Mouse (Mus musculus): Measurements from ENCODE around the gene Slc39a3.
"Not testable (repeated sequence)": the region's sequence is repeated elsewhere in the genome, so short reads cannot be mapped to it uniquely, and the experiment has no call there.

Gene Slc39a3

DNA sequence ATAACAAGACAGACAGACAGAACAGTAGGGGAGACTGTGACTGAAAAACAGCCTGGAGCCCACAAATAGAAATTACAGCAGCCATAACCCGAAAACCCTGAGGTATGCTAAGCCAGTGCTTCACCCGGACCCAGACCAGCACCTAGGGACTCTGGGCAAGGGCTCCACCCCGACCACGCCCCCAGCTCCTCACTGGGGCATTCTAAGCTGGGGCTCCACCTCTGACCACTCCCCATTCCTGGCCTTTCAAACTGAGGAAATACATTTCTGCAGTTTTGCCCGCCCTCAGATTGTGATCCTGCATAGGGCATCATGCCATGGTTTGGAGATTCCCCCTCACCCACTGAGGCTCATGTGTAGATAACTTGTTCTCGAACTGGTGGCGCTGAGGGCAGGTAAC is 30.0 kb downstream of the Slc39a3 start:
- no peak for DNase-seq (ENCODE audit: low read depth, low spot score)

DNA sequence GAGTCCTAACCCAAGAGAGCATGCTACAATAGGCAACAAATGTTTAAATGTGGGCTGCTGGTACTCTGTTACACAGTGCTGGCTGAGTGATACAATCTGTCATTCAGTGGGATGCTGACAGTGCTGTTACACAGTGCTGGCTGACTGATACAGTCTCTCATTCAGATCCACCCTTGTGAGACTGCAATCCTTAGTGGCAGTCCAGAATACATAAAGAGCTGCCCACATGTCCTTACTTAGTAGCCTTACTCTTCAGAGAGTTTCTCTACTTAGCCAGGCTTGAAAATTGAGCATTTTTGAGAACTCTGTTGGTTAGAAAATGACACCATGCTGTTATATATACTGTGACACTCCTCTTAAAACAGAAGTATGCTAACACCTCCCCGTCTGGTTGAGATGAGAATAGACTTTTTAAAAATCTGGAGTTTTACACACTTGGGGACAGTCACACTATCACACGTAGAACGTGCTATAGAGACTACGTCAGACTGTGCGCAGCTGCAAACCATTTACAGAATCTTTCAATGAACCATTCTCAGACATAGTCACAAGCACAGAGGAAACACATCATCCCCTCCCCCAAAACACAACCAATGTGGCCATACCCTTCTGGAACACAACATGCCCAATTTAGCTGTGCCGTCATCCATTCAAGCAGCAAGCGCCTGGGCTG is 31.1 kb downstream of the Slc39a3 start:
- no peak for DNase-seq (ENCODE audit: low read depth, low spot score)

DNA sequence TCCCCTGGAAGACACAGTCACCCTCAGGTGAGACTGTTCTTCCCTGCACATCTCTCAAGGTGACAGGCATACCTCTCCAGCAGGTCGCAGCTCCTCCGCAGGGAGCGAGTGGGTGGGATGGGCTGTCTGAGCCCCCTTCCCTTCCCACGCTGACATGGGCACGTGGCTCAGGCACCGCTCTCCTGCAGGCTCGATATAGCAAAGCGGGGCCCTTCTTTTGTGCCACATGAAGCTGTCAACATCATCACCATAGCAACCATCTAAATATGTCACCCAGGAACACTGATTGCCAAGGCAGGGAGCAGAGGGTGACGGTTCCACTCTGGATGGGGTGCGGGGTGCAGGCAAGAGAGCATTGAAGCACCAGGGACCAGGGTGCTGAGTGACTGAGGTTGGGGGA is 36.1 kb downstream of the Slc39a3 start:
- no peak for DNase-seq (ENCODE audit: low read depth, low spot score)

DNA sequence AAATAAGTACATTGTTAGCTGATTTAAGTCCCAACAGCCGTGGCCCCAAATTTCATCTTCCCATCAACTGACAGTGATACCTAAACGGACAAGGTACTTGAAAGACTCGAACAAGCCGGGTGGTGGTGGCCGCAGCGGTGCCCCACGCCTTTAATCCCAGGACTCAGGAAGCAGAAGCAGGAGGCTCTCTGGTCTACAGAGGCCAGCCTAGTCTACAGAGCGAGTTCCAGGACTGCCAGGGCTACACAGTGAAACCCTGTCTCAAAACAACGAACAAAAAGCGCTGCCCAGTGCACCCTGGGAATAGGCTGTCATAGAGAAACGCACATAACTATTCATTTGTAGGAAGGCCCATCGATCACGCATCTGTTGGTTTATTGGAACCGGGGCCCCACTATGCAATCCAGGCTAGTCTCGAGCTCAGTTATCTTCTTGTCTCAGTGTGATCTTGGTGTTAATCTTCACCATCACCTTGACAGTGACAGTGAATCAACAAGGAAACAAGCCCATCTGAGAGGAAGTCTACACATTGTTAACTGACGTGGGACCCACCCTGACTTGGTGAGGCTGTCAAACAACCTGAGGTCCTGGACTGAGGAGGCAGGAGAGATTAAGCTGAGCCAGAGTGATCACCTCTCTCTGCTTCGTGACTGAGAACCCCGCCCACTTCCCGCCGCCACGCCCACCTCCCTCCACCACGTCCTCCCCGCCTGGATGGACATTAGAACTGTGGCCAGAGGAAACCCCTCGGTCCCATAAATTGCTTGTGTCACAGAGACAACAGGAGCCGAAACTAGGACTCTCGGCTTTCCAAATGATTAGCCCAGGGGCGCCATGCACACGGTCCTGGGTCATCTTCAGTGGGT is 36.8 kb downstream of the Slc39a3 start:
- DNase-seq (ENCODE audit: low read depth, low spot score), result no peak

DNA sequence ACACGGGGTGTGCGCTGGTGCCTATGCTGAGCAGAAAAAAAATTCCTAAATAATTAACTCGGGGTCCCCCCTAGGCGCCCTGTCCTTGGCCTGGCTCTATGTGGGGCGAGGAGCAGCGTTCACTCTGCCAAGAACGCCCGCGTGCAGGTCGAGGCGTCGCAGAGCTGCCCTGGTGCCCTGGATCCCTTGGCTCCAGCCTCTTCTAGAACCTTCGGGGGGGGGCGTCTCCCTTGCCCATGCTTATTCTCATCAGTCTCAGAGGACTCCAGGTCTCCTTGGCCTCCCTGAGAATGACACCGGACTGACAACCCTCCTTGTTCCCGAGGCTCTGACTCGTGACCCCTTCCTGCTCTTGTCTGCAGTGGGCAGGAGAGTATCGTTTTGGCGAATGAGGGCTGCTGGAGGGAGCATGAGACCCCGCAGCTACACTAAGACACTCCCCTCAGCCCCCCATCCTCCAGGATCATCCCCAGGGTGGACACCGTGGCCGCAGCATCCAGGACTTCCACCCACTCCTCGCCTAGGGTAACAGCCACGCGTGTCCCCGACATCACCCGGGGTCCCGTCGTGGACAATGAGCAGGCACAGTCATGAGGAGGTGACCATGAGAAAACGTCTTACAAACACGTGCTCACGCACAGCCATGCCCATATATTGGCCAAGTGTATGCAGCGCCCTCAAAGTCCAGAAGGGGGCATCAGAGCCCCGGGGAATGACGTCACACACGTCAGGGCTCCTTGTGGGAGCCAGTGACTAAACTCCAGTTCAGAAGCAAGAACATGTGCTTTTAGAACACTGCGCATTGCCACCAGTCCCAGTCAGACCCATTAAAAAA is 37.6 kb downstream of the Slc39a3 start:
- peak; percentile 89 for DNase-seq (ENCODE audit: low read depth, low spot score)

DNA sequence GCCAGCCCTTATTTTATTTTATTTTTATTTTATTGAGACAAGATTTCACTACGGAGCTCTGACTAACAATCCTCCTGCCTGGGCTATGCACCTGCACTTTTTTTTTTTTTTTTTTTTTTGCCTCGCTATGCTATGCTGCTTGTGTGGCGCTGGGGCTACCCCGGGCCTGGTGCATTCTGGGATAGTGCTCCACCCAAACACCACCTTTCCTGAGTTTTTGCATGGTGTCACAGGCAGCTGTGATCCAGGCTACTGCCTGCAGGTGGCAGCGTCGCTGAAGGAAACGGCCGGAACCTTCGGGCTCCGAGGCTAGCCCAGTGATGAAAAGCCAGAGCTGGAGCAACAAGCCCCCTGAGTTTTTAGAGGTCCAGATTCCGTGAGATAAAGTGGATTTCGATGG is 38.4 kb downstream of the Slc39a3 start:
- DNase-seq (ENCODE audit: low read depth, low spot score), result peak; percentile 93

DNA sequence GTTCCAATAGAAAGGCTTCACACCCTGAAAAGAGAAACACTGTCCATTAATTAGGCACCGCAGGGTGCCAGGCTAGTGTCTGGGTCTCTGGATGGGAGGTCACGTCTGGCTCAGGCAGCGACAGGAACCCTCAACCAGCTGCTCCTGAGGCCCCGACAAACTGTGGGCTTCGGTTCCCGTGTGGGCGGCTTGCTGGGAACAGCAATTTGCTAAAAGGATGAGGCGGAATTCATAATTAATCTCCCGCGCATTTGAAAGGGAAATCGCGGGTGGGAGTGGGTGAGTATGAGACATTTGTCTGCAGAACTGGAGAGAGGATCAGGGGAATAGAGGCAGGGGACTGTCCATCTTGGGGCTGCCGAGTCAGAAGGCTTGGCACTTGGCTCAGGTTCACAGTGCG is 39.2 kb downstream of the Slc39a3 start:
- no peak for DNase-seq (ENCODE audit: low read depth, low spot score)

DNA sequence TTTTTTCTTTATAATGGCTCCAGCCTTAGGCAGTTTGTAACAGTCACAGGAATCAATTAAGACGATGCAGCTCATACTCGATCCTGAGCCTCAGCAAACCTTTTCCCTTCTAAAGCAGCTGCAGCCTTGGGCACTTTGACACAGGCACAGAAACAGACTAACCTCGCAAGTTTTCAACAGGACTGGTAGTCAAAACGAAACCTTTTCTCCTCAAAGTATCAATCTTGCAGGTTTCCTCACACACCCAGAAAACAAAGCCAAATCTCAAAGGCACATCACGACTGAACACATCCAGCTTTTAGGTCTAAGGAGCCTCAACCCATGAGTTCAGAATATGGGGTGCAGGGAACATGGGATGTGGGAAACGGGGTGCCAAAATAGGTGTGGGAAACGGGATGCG is 39.9 kb downstream of the Slc39a3 start:
- no peak for DNase-seq (ENCODE audit: low read depth, low spot score)

DNA sequence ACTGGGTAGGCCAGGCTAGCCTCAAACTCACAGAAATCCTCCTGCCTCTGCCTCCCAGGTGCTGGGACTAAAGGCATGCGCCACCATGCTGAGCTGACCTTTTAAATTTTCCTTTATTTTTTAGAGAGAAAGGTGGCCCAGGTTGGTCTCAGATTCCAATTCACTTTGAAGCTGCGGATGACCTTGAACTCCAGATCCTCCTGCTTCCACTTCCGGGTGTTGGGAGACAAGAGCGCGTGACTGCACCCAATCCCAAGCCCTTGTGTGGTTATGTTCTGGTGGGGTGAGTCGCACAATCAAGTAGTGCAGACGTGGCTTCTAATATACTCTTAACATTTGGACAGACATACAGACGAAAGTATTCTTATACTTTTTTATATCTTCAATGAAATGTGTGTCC is 40.7 kb downstream of the Slc39a3 start:
- DNase-seq (ENCODE audit: low read depth, low spot score), result peak; percentile 42

DNA sequence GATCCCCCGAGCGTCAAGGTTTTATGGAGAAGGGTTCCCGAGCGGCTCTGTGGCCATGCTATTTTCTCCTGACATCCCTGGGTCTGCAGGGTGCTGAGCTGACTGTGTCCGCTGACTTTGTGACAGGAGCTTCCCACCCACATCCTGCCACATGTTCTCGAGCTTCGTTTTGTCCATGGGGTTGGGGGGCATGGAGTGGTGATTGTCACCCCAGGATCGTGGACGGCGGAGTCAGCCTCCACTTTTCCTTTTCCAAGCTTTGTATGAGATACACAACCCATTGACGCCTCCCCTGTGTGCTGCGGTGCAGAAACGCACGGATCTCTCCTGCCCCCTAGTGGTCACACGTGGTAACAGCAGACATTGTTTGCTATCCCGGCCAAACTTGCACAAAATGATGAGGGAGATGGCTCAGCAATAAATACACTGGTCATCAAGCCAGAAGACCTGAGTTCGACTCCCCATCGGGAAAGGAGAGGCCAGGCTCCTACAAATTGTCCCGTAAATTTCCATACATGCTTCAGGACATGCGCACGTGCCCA is 42.1 kb downstream of the Slc39a3 start:
- DNase-seq (ENCODE audit: low read depth, low spot score), result peak; percentile 81

DNA sequence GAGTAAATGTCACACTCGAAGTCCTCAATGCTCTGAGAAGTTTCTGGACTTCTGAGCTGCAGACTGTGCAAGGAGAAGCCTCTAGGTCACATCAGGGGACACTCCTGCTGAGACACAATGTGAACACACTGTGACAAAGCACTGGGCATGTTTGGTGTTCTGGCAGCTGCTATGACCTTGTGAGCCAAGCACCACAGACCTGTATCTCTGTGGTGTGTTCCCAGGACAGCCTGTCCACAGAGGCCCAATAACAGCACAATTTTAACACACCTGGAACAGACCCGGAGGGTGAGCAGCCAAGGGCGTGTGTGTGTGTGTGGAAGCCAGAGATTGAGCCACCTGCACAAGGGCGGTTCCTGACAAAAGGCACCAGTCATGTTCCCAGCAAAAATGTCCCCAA is 42.6 kb downstream of the Slc39a3 start:
- DNase-seq (ENCODE audit: low read depth, low spot score), result no peak

DNA sequence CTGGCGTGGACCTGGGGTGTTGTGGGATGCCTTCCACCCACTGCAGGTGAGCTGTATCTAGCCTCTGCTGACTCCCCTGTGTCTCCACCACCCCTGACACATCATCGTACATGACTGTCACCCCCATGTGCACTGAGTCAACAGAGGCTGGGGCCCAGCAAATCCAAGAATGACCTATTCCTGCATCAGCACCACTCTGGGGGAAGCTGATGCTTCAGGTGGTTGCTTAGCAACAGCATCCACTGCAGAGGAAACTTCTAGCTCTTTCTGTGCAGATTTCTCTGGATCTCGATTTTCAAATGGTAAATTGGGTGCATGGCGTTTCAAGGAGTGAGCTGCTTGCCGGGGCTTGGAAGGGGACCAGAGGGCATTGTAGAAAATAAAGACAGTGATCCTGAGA is 44.0 kb downstream of the Slc39a3 start:
- no peak for DNase-seq (ENCODE audit: low read depth, low spot score)

DNA sequence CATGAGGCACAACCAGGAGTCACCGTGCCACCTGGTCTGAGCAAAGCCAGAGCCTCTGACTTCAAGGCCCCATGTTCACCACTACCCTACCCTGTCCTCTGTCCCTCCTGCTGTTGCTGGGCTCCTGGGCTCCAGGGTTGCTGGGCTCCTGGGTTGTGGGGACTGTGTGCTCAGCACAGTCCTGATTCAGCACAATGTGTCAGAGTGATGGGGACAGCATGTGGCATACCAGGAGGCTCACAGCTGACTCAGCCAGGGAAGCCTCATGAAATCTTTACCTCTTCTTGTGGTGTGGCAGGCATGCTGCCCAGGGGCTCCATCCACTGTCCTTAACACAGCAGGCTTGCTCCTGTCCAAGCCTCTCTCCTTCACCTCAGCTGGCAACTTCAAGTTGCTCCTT is 45.3 kb downstream of the Slc39a3 start:
- DNase-seq (ENCODE audit: low read depth, low spot score), result no peak

DNA sequence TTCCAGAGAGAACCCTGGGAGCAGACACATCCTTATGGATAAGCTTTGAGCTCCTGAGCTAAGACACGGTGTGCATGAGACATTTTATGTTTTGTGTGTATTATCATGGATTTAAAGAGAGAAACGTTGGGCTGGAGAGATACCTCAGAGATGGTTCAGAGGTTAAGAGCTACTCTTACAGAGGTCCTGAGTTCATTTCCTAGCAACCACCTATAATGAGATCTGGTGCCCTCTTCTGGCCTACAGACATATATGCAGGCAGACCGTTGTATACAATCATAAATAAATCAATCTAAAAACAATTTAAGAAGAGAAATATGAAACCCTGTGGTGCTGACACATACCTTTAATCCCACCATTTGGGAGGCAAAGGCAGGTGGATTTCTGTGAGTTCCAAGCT is 46.2 kb downstream of the Slc39a3 start:
- peak; percentile 67 for DNase-seq (ENCODE audit: low read depth, low spot score)

DNA sequence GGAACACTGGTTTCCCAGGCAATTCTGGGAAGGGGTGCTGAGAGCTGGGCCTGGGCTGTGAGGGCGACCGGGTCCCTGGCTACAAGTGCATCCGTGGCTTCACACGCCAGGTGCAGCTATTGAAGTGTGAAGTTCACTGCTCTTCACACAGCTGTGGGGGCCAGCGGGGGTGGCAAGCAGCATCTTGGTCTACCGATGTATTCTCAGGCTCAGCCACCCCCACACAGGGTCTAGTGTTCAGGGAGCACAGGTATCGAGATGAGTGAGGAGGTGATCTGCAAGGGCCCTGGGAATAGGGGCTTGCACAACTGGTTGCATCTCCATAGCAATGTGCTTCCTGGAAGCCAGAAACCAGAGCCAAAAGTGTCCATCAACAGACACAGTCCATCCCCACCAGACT is 46.8 kb downstream of the Slc39a3 start:
- DNase-seq (ENCODE audit: low read depth, low spot score), result no peak

DNA sequence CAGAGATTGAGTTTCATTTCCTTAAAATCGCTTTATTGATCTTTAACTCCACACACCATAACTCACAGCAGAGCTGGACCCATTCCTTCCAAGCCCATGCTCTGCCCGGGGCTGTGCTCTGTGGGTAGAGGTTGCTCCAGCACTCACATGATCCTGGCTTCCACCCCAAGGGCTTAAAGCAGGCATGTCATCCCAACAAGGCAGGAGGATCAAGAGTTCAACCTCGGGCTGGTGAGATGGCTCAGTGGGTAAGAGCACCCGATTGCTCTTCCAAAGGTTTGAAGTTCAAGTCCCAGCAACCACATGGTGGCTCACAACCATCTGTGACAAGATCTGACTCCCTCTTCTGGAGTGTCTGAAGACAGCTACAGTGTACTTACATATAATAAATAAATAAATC is 47.4 kb downstream of the Slc39a3 start:
- DNase-seq (ENCODE audit: low read depth, low spot score), result not testable (repeated sequence)

DNA sequence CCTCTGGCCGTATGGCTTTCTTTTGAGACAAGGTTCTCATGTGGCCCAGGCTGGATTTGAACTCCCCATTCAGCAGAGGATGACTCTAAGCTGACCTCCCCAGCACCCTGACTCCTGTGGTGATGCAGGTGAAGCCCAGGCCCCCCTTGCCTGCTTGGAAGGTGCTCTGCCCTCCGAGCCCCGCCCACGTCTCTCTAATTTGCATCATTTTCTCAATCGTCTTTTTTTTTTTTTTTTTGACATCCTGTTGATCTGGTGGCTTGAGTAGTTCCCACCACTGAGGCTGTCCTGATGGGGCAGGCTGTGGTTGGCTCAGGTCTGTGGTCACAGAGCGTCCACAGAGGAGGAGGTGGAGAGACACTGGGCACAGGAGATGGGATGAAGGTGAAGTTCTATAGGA is 47.8 kb downstream of the Slc39a3 start:
- no peak for DNase-seq (ENCODE audit: low read depth, low spot score)

DNA sequence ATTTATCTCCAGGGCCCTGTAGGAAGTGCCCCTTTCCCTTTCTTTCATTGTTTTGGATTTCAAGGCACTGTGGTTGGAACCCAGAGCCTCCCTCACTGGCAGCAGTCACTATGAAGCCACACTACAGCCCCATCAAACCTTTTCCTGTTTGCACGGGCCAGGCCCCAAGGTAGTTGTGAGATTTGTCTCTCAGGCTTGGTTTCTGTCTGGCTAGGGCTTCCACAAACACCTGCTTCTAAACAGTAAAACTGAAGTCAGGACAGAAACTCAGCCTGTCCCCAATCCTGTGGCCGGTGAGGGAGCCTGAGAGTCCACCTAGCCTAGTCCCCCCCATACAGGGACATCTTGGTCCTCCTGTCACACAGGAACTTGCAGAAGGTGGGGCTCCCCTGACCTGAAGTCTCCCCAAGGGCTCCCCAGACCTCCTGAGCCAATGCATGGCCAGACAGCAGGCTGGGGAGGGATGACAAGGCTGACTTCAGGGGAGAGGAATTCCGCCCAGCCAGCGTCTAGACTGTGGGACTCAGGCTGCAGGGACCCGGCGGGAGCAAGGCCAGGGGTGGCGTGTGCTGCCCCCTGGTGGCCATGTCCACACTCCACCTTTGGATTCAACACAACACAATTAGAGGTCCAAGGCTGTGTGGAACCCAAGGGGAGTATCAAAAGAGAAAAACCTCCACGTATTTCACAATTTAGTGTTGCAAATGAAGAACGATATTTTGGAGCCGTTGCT is 49.4 kb downstream of the Slc39a3 start:
- DNase-seq (ENCODE audit: low read depth, low spot score), result peak; percentile 84

DNA sequence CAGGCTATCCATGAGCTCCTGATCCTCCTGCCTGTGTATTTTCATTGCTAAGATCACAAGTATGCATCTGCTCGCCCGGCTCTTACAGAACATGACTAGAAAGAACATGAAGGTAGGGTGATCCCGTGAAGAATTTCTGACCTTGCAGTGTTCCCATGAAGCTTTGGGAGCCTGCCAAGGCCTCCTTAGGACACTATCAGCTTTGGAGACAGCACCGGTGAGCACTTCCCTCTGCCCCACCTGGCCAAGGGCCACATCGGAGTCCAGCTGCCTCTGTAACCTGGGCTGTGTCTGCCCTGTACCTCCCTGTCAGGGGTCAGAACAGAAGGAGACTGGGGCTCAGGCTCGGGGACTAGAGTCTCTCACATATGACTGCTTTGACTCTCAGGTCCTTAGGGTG is 50.5 kb downstream of the Slc39a3 start:
- no peak for DNase-seq (ENCODE audit: low read depth, low spot score)

DNA sequence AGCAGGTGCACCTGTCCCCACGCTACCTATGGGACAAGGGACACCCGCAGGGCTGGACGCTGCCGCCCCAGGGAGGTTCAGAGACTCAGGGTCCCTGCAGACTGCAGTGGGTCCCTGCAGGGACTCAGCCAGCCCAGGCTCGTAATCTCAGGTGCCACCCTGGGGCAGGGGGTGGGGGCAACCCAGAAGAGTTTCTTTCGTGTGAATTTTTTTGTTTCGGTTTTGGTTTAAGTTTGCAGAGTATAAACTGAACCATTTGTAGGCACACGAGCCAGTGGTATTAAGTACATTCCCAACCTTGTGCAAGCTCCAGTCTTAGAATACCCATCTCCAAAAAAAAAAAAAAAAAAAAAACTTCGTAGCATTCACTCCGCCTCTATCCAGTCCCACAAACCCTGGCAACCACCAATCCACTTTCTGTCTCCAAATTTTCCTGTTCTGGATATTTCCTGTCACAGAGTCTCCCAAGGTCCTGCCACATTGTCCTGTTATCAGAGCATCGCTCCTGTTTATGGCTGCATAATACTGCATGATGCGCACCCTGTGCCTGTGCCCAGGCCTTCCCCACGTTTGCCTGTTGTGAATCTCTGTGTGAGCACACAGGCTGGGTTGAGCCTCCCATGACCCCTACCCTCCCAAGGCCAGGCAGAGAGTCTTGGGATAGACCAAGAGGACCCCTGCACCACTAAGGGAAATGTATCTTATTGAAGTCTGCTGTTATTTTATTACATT is 51.1 kb downstream of the Slc39a3 start:
- DNase-seq (ENCODE audit: low read depth, low spot score), result no peak

Data from ES-CJ7 (cell line).